Mouse (Mus musculus): ENCODE data around the gene Arid1b. TPM values are rescaled to one million over a fixed set of nuclear protein-coding genes. Genes with fewer than 3 reads are reported as not detected.

Gene Arid1b
- polyA plus RNA-seq, 1 experiment: 9.1 TPM

- Histone ChIP-seq H3ac (ENCODE audit: control insufficient read depth, insufficient read length, low read depth) (no peak overlapping the region), H3K4me3 (ENCODE audit: insufficient read depth, poor library complexity, severe bottlenecking) (no peak overlapping the region), H3K79me3 (ENCODE audit: low read depth) (peaks cover 35% of the 10 kb centered on the region), H3K27me3 (ENCODE audit: control insufficient read depth, insufficient read depth, insufficient read length) (no peaks in the 10 kb centered on the region), H3K79me2 (ENCODE audit: control insufficient read depth, insufficient read depth) (peaks cover 60% of the 10 kb centered on the region), H3K36me3 (ENCODE audit: control insufficient read depth, insufficient read depth) (peaks cover 4% of the 10 kb centered on the region)
- TF ChIP-seq CEBPB (IDR thresholded peaks at IDR 0.05; ENCODE audit: low read depth): no peak
These were observed 49.7 kb downstream of the Arid1b start for GRCm38 (mm10) chr17:5043871-5044270.

DNA sequence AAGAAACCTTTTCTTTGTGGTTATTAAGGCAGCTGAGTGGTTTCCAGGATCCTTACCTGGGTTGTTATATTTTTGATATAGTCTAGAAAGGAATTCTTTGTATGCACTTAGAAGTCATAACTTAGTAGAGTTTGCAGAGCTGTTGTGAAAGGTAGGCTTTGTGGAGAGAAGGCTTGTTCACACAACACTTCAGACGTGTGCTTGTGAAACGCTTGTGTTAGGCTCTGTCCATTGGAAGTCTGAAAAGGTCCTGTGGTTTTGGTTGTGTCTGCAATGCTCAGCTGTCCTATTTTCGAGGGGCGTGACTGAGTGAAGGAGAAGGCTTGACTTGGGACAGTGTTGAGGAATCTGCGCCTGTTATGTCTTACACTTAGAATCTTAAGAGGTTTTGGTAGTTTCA, 51.5 kb downstream of the Arid1b start:
- Histone ChIP-seq H3K27me3 (ENCODE audit: control insufficient read depth, insufficient read depth, insufficient read length) (no peaks in the 10 kb centered on the region), H3K79me3 (ENCODE audit: low read depth) (peaks cover 39% of the 10 kb centered on the region), H3ac (ENCODE audit: control insufficient read depth, insufficient read length, low read depth) (no peak overlapping the region), H3K4me3 (ENCODE audit: insufficient read depth, poor library complexity, severe bottlenecking) (no peak overlapping the region), H3K36me3 (ENCODE audit: control insufficient read depth, insufficient read depth) (peaks cover 8% of the 10 kb centered on the region), H3K79me2 (ENCODE audit: control insufficient read depth, insufficient read depth) (peaks cover 66% of the 10 kb centered on the region)
- TF ChIP-seq MYOG (IDR thresholded peaks at IDR 0.05; ENCODE audit: control insufficient read depth, extremely low read depth, insufficient read length): no peak
- no peak for TF ChIP-seq CEBPB (IDR thresholded peaks at IDR 0.05; ENCODE audit: low read depth)
- TF ChIP-seq CTCF (IDR thresholded peaks at IDR 0.05; ENCODE audit: control insufficient read depth, insufficient read depth, insufficient read length): no peak
- no peak for TF ChIP-seq MAX (IDR thresholded peaks at IDR 0.05)
- no peak for TF ChIP-seq USF1 (IDR thresholded peaks at IDR 0.05; ENCODE audit: low read depth)
- no peak for TF ChIP-seq MYOD1 (IDR thresholded peaks at IDR 0.05; ENCODE audit: control insufficient read depth, insufficient read length, low read depth)

- Histone ChIP-seq H3K27me3 (ENCODE audit: control insufficient read depth, insufficient read depth, insufficient read length) (no peaks in the 10 kb centered on the region), H3K36me3 (ENCODE audit: control insufficient read depth, insufficient read depth) (peaks cover 8% of the 10 kb centered on the region), H3ac (ENCODE audit: control insufficient read depth, insufficient read length, low read depth) (no peak overlapping the region), H3K4me3 (ENCODE audit: insufficient read depth, poor library complexity, severe bottlenecking) (no peak overlapping the region), H3K79me2 (ENCODE audit: control insufficient read depth, insufficient read depth) (peaks cover 82% of the 10 kb centered on the region), H3K79me3 (ENCODE audit: low read depth) (peaks cover 46% of the 10 kb centered on the region)
- no peak for TF ChIP-seq FOSL1 (IDR thresholded peaks at IDR 0.05; ENCODE audit: insufficient read depth, low read length, poor library complexity, severe bottlenecking)
- TF ChIP-seq CEBPB (IDR thresholded peaks at IDR 0.05; ENCODE audit: low read depth): no peak
- no peak for TF ChIP-seq MAX (IDR thresholded peaks at IDR 0.05)
- no peak for TF ChIP-seq MYOG (IDR thresholded peaks at IDR 0.05; ENCODE audit: control insufficient read depth, extremely low read depth, insufficient read length)
- TF ChIP-seq MYOD1 (IDR thresholded peaks at IDR 0.05; ENCODE audit: control insufficient read depth, insufficient read length, low read depth): no peak
- TF ChIP-seq USF1 (IDR thresholded peaks at IDR 0.05; ENCODE audit: low read depth): no peak
- TF ChIP-seq CTCF (IDR thresholded peaks at IDR 0.05; ENCODE audit: control insufficient read depth, insufficient read depth, insufficient read length): no peak
These were observed 53.2 kb downstream of the Arid1b start for GRCm38 (mm10) chr17:5047373-5047772.

DNA sequence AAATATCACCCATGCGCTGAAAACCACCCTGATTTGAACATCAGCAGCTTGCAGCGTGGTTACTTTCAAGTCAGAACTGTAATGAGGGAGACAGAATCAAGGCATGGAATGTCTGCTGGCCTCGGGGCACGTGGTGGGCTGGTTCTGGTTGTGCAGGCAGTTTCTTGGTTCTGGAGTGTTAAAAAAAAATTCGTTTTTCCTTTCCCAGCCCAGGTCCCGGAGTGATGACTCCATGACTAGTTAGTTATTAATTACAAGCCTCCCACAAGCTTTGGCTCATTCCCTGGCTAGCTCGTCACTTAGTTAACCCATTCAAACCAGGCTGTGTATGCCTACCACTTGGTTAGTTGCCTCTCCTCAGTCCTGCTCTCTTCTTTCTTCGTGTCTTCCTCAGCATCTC, 56.1 kb downstream of the Arid1b start:
- Histone ChIP-seq H3K4me3 (ENCODE audit: insufficient read depth, poor library complexity, severe bottlenecking) (no peak overlapping the region), H3K36me3 (ENCODE audit: control insufficient read depth, insufficient read depth) (peaks cover 9% of the 10 kb centered on the region), H3K79me3 (ENCODE audit: low read depth) (peaks cover 46% of the 10 kb centered on the region), H3ac (ENCODE audit: control insufficient read depth, insufficient read length, low read depth) (no peak overlapping the region), H3K27me3 (ENCODE audit: control insufficient read depth, insufficient read depth, insufficient read length) (no peaks in the 10 kb centered on the region), H3K79me2 (ENCODE audit: control insufficient read depth, insufficient read depth) (peaks cover 96% of the 10 kb centered on the region)
- TF ChIP-seq MAX (IDR thresholded peaks at IDR 0.05) (no peak), MYOD1 (IDR thresholded peaks at IDR 0.05; ENCODE audit: control insufficient read depth, insufficient read length, low read depth) (no peak), MYOG (IDR thresholded peaks at IDR 0.05; ENCODE audit: control insufficient read depth, extremely low read depth, insufficient read length) (no peak), CTCF (IDR thresholded peaks at IDR 0.05; ENCODE audit: control insufficient read depth, insufficient read depth, insufficient read length) (no peak), CEBPB (IDR thresholded peaks at IDR 0.05; ENCODE audit: low read depth) (no peak), FOSL1 (IDR thresholded peaks at IDR 0.05; ENCODE audit: insufficient read depth, low read length, poor library complexity, severe bottlenecking) (no peak), USF1 (IDR thresholded peaks at IDR 0.05; ENCODE audit: low read depth) (no peak)

GRCm38 (mm10) chr17:5050970-5051530, 56.9 kb downstream of the Arid1b start:
- Histone ChIP-seq H3K79me3 (ENCODE audit: low read depth) (peaks cover 41% of the 10 kb centered on the region), H3K36me3 (ENCODE audit: control insufficient read depth, insufficient read depth) (peaks cover 9% of the 10 kb centered on the region), H3K27me3 (ENCODE audit: control insufficient read depth, insufficient read depth, insufficient read length) (no peaks in the 10 kb centered on the region), H3K4me3 (ENCODE audit: insufficient read depth, poor library complexity, severe bottlenecking) (no peak overlapping the region), H3ac (ENCODE audit: control insufficient read depth, insufficient read length, low read depth) (no peak overlapping the region), H3K79me2 (ENCODE audit: control insufficient read depth, insufficient read depth) (peaks cover 95% of the 10 kb centered on the region)
- no peak for TF ChIP-seq CTCF (IDR thresholded peaks at IDR 0.05; ENCODE audit: control insufficient read depth, insufficient read depth, insufficient read length)
- TF ChIP-seq MAX (IDR thresholded peaks at IDR 0.05): no peak
- no peak for TF ChIP-seq MYOG (IDR thresholded peaks at IDR 0.05; ENCODE audit: control insufficient read depth, extremely low read depth, insufficient read length)
- no peak for TF ChIP-seq FOSL1 (IDR thresholded peaks at IDR 0.05; ENCODE audit: insufficient read depth, low read length, poor library complexity, severe bottlenecking)
- TF ChIP-seq USF1 (IDR thresholded peaks at IDR 0.05; ENCODE audit: low read depth): no peak
- no peak for TF ChIP-seq CEBPB (IDR thresholded peaks at IDR 0.05; ENCODE audit: low read depth)
- no peak for TF ChIP-seq MYOD1 (IDR thresholded peaks at IDR 0.05; ENCODE audit: control insufficient read depth, insufficient read length, low read depth)

- TF ChIP-seq USF1 (IDR thresholded peaks at IDR 0.05; ENCODE audit: low read depth) (no peak), MYOG (IDR thresholded peaks at IDR 0.05; ENCODE audit: control insufficient read depth, extremely low read depth, insufficient read length) (no peak), CTCF (IDR thresholded peaks at IDR 0.05; ENCODE audit: control insufficient read depth, insufficient read depth, insufficient read length) (no peak)
- H3K36me3 ChIP-seq (ENCODE audit: control insufficient read depth, insufficient read depth): peaks cover 9% of the 10 kb centered on the region
- no peaks in the 10 kb centered on the region for H3K27me3 ChIP-seq (ENCODE audit: control insufficient read depth, insufficient read depth, insufficient read length)
- peaks cover 96% of the 10 kb centered on the region for H3K79me2 ChIP-seq (ENCODE audit: control insufficient read depth, insufficient read depth)
- H3ac ChIP-seq (ENCODE audit: control insufficient read depth, insufficient read length, low read depth): no peak overlapping the region
- H3K4me3 ChIP-seq (ENCODE audit: insufficient read depth, poor library complexity, severe bottlenecking): no peak overlapping the region
- H3K79me3 ChIP-seq (ENCODE audit: low read depth): peaks cover 40% of the 10 kb centered on the region
These were observed 58.1 kb downstream of the Arid1b start for GRCm38 (mm10) chr17:5052091-5052799.
